Mouse (Mus musculus) G1E (cell line): ENCODE data around the gene Mpped2. TPM values are rescaled to one million over a fixed set of nuclear protein-coding genes. Genes with fewer than 3 reads are reported as not detected.

ENCODE experiments used
- ATAC-seq: 2 replicates; pipeline ENCODE4 v1.8.0; 2016; ENCODE audit warnings: mild to moderate bottlenecking; ENCODE audit not compliant: insufficient number of reproducible peaks, poor library complexity, low FRiP score, severe bottlenecking; ENCODE audit errors: extremely low read depth
- DNase-seq: peaks from one replicate; pipeline ENCODE4 v3.0.0; 2012; ENCODE audit warnings: low spot score
- H3K27me3 ChIP-seq: 2 replicates; pipeline ENCODE4 v1.6.1; 2012; ENCODE audit warnings: mild to moderate bottlenecking, low read length, inconsistent platforms; ENCODE audit not compliant: insufficient read depth
- H3K36me3 ChIP-seq: replicated peaks from 2 replicates; pipeline ENCODE3; 2012; ENCODE audit warnings: mild to moderate bottlenecking, inconsistent platforms
- H3K4me1 ChIP-seq: 2 replicates; pipeline ENCODE4 v1.6.1; 2012; ENCODE audit warnings: low read depth, low read length, inconsistent platforms, mixed read lengths; ENCODE audit not compliant: insufficient read depth
- H3K4me3 ChIP-seq: 2 replicates; pipeline ENCODE4 v1.5.1; 2012; ENCODE audit warnings: low read depth, mild to moderate bottlenecking, inconsistent platforms, low read length, moderate library complexity, mixed read lengths
- H3K9me3 ChIP-seq: replicated peaks from 2 replicates; pipeline ENCODE4 v1.6.1; 2012; ENCODE audit warnings: inconsistent platforms
- CTCF ChIP-seq: IDR thresholded peaks from 2 replicates; pipeline ENCODE4 v1.5.1; 2012; ENCODE audit warnings: low read depth, low read length, inconsistent platforms, mixed read lengths
- GATA1 ChIP-seq: IDR thresholded peaks from 2 replicates; pipeline ENCODE4 v1.6.1; 2012; ENCODE audit warnings: borderline replicate concordance, low read length, inconsistent platforms, mixed read lengths
- GATA2 ChIP-seq: IDR thresholded peaks from 2 replicates; pipeline ENCODE4 v1.6.1; 2012; ENCODE audit warnings: low read depth, low read length, inconsistent platforms, borderline replicate concordance
- POLR2AphosphoS5 ChIP-seq: IDR thresholded peaks from 2 replicates; pipeline ENCODE4 v1.6.1; 2012; ENCODE audit warnings: low read depth, low read length, inconsistent platforms; ENCODE audit not compliant: insufficient replicate concordance
- TAL1 ChIP-seq: conservative IDR thresholded peaks from 2 replicates; pipeline ENCODE4 v1.6.1; 2012; ENCODE audit warnings: low read depth, low read length, inconsistent platforms, mixed read lengths
- polyA plus RNA-seq: library from polyadenylated mRNA; stranded (reverse); fragments of >175 nt; gene quantifications from 2 replicates; pipeline ENCODE4 v1.2.3, GENCODE M21; 2012
- total RNA-seq, 2 experiments: library from RNA; stranded (forward) in 1 of 2; stranded (reverse) in 1 of 2; fragments of 200-1000 nt in 1 of 2; fragments of >200 nt in 1 of 2; fragmentation: Nextera tagmentation in 1 of 2; gene quantifications; 2 replicates each; pipeline ENCODE4 v1.2.3; 2014 to 2017

The Mpped2 gene
- total and polyA plus RNA-seq, 3 experiments, result 0.11 TPM; not detected in 2

DNA sequence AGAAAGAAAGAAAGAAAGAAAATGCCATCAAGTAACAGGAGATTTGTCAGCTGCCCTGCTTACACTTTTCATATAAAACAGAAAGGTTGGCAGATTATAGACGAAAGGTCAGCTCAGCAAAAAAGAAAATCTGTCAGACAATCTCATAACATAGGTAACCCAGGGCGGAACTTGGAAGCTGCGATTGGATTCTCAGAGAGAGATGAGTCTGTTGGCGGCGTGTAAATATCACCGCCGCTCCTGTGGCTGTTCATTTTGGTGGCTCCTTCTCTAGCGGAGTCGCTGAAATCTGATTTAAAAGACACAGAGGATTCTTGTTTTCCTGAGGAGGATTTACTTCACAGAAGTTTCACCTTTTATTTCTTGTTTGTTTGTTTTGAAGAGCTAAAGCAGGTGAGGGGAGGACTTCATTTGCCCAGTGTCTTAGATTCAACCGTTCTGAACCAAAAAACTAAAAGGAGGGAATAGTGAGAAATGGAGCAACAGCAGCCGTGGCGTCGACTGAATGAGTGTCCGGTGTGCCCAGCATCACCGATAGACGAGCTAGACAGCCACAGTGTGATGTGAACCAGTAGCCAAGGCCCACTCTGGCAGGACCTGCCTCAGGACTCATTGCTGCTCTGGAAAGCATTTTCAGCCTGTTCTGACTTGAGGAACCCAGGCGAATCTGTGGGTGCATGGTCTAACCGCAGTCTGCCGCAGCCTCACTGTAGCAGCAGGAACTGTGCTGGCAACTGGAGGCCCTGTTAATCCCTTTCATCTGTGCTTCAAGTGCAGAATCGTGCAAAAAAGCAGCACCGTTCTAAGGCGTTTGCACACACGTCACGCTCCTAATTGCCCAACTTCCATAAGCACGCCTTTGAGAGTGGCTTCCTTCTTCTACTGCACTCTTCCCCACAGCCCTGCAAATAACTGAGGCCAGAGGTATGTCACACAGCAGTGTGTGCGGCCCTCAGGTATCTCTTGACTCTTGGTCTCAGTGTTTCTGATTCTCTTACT, 88.4 kb downstream of the Mpped2 start:
- peaks cover 32% of the 10 kb centered on the region for H3K9me3 ChIP-seq
- no peaks in the 10 kb centered on the region for H3K27me3 ChIP-seq
- no peaks in the 10 kb centered on the region for H3K4me1 ChIP-seq
- H3K4me3 ChIP-seq, result no peak overlapping the region
- no peak for ATAC-seq
- no peaks in the 10 kb centered on the region for H3K36me3 ChIP-seq
- no peak for DNase-seq
- no peak for TF ChIP-seq GATA2
- no peak for TF ChIP-seq TAL1
- no peak for TF ChIP-seq POLR2AphosphoS5
- no peak for TF ChIP-seq CTCF
- TF ChIP-seq GATA1, result no peak

- Histone ChIP-seq H3K36me3 (no peaks in the 10 kb centered on the region), H3K4me3 (no peak overlapping the region), H3K9me3 (peaks cover 33% of the 10 kb centered on the region), H3K27me3 (no peaks in the 10 kb centered on the region), H3K4me1 (no peaks in the 10 kb centered on the region)
- ATAC-seq (no peak), DNase-seq (no peak)
- TF ChIP-seq POLR2AphosphoS5, result no peak
- TF ChIP-seq GATA1, result no peak
- no peak for TF ChIP-seq TAL1
- no peak for TF ChIP-seq GATA2
- no peak for TF ChIP-seq CTCF
These were observed 90.2 kb downstream of the Mpped2 start for GRCm38 (mm10) chr2:106783311-106783710.

DNA sequence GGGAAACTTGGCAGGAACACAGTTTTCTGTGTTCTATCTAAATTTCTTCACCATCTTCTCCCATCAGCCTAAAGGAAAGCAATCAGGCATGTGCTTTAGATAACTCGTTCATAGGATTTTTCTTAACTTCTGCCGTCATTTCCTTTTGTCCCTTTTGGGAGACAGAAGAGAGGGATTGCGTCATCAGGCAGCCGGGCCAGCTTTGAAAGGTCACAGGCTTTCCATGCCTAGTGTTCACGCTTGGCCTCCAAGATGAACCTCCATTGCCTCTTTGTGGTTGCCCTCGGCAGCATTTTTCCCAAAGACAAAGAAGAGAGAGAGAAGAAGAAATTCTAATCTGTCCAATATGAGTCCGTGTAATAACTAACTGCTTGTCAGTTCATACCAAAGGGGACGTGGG, 95.0 kb downstream of the Mpped2 start:
- DNase-seq (no peak), ATAC-seq (no peak)
- Histone ChIP-seq H3K36me3 (no peaks in the 10 kb centered on the region), H3K4me3 (no peak overlapping the region), H3K4me1 (no peaks in the 10 kb centered on the region), H3K27me3 (no peaks in the 10 kb centered on the region), H3K9me3 (peaks cover 38% of the 10 kb centered on the region)
- TF ChIP-seq POLR2AphosphoS5 (no peak), GATA2 (no peak)

DNA sequence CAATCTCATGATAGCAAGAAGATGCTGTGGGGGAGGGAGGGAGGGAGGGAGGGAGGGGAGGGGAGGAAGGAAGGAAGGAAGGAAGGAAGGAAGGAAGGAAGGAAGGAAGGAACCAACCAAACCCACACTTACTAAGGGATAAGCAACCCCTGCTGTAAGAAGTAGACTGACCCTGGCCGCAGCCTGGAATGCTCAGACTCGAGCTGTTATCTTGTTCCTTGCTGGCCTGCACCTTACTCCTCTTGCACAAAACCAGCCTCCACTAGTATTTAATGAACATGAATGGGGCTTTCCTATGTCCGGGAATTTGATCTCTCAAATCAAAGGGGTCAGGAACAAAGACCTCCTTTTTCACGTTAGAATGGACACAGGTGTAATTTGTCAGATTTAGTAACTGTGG, 95.5 kb downstream of the Mpped2 start:
- TF ChIP-seq POLR2AphosphoS5 (no peak), GATA1 (no peak), CTCF (no peak), GATA2 (no peak), TAL1 (no peak)
- no peak overlapping the region for H3K4me3 ChIP-seq
- DNase-seq (no peak), ATAC-seq (no peak)
- peaks cover 41% of the 10 kb centered on the region for H3K9me3 ChIP-seq
- H3K27me3 ChIP-seq, result no peaks in the 10 kb centered on the region
- no peaks in the 10 kb centered on the region for H3K36me3 ChIP-seq
- H3K4me1 ChIP-seq, result no peaks in the 10 kb centered on the region

- no peak for DNase-seq
- TF ChIP-seq GATA1, result no peak
- TF ChIP-seq GATA2, result no peak
- TF ChIP-seq POLR2AphosphoS5, result no peak
- no peak for TF ChIP-seq CTCF
- TF ChIP-seq TAL1, result no peak
- no peaks in the 10 kb centered on the region for H3K27me3 ChIP-seq
- no peaks in the 10 kb centered on the region for H3K4me1 ChIP-seq
- peaks cover 43% of the 10 kb centered on the region for H3K9me3 ChIP-seq
- no peaks in the 10 kb centered on the region for H3K36me3 ChIP-seq
- H3K4me3 ChIP-seq, result no peak overlapping the region
- ATAC-seq, result no peak
These were observed 96.7 kb downstream of the Mpped2 start for GRCm38 (mm10) chr2:106789694-106790328.

- H3K4me1 ChIP-seq, result no peaks in the 10 kb centered on the region
- DNase-seq (no peak), ATAC-seq (no peak)
- H3K27me3 ChIP-seq, result no peaks in the 10 kb centered on the region
- no peaks in the 10 kb centered on the region for H3K36me3 ChIP-seq
- H3K4me3 ChIP-seq, result no peak overlapping the region
- no peak for TF ChIP-seq POLR2AphosphoS5
- no peak for TF ChIP-seq GATA1
- TF ChIP-seq CTCF, result no peak
- no peak for TF ChIP-seq TAL1
- TF ChIP-seq GATA2, result no peak
- peaks cover 40% of the 10 kb centered on the region for H3K9me3 ChIP-seq
These were observed 97.2 kb downstream of the Mpped2 start for GRCm38 (mm10) chr2:106790329-106790701.
